Mouse (Mus musculus) left cerebral cortex, adult 2 months (tissue): ENCODE results near the gene Vcl. TPM values are rescaled to one million over a fixed set of nuclear protein-coding genes. Genes with fewer than 3 reads are reported as not detected.

Experiments
- DNase-seq, 2 experiments: peaks; one replicate each; pipeline ENCODE4 v3.0.0; 2021 to 2022; ENCODE audit warnings: low spot score in 2 of 2, mixed read lengths in 1 of 2; ENCODE audit errors: extremely low spot score in 1 of 2
- H3K27ac ChIP-seq: fragments of 200-600 bp; 2 replicates; pipeline ENCODE4 v1.8.1; 2022
- H3K4me3 ChIP-seq: fragments of 200-600 bp; 2 replicates; pipeline ENCODE4 v1.8.1; 2022
- CTCF ChIP-seq: fragments of 200-600 bp; IDR thresholded peaks from 2 replicates; pipeline ENCODE4 v1.8.1; 2022; ENCODE audit warnings: antibody characterized with exemption, mild to moderate bottlenecking, moderate library complexity
- intact Hi-C: fragments of 180-260 bp; cut with DNase I; formaldehyde crosslinking; loops from one replicate; pipeline ENCODE4 v1.15.1; 2025
- total RNA-seq, 2 experiments: library from RNA; stranded (reverse); gene quantifications; 2 replicates each; pipeline ENCODE4 v1.2.3; 2021

The Vcl gene
- total RNA-seq, 2 experiments from 2014 or later, result 23.7 to 25.0 TPM

DNA sequence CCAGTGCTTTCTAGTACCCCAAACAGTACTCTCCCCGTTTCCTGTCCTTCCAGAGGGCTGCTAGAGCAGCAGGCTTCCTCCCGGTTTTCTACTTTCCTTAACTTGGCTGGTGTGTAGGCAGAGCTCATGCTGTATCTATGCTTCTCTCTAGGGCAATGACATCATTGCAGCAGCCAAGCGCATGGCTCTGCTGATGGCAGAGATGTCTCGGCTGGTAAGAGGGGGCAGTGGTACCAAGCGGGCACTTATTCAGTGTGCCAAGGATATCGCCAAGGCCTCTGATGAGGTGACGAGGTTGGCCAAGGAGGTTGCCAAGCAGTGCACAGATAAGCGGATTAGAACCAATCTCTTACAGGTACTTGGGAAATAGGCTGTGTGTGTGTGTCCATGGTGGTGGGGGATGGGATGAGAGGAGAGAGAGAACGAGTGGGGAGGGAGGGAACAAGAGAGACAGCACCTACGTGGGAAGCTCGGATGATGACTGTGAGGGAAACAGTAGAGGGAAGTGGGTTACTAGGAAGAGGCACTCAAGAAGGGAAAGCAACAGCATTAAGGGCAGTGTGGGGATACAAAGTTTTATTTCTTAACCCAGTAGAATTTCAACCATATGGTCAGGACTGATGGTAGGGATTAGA is 99.9 kb downstream of the Vcl start:
- intact Hi-C loops, result no loop called here
- peak overlapping the region; percentile 72 for H3K27ac ChIP-seq
- peak in 1 of 2 experiments; percentile 36 for DNase-seq
- no peak for TF ChIP-seq CTCF
- peak overlapping the region; percentile 23; the same call in 1 of the 2 replicates for H3K4me3 ChIP-seq

DNA sequence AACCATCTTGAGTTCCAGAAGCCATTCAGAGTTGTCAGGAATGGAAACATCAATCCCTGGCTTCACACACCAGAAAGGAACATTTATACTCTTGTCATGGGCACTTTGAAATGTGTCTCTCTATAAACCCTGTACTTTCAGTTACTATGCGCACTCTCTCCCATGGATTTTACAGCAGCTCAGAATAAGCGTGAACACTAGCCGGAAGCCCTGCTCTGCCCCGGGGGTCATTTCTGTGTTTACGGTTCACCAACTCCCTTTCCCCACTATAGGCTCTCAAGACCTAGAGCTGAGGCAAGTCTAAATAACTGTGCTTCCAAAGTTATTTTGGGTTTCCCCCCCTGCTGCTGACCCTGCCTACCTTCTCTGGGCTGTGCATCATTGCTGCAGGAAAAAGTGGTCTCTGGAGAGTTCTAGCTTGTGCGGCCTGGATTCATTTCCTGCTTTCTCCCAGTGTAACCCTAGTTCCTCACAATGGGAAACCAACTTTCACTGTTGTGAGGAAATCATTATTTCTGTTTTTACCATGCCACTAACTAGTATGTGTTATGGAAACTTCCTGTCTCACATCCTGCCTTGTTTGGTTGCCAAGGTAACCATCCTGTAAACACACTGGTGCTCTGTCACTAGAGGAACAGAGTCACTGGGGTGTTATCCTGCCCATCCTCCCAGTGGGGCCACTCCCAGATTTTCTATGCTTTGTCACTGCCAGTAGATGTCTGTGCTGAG is 102.7 kb downstream of the Vcl start:
- intact Hi-C loops, result no loop called here
- no peak for TF ChIP-seq CTCF
- Histone ChIP-seq H3K27ac (peak overlapping the region; percentile 72), H3K4me3 (no peak overlapping the region)
- no peak for DNase-seq

DNA sequence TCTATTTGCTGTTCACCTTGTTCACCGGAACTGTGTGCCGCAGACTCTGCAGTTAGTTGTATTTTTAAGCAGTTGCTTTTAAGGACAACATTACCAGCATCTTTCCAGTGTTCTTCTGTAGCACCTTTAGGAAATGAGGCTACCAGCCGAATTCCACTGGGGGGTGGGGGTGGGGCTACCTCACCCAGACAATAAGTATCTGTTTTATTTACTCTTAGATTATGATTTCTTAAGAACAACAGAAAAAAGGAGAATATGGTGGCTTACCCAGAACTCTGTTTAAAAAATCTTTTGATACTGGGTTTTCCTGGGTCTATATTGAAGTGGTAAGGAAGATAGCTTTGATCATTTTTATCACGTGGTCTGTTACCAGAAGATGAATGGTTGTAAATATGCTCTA is 105.1 kb downstream of the Vcl start:
- no peak for TF ChIP-seq CTCF
- DNase-seq, result no peak
- intact Hi-C loops, result no loop called here

DNA sequence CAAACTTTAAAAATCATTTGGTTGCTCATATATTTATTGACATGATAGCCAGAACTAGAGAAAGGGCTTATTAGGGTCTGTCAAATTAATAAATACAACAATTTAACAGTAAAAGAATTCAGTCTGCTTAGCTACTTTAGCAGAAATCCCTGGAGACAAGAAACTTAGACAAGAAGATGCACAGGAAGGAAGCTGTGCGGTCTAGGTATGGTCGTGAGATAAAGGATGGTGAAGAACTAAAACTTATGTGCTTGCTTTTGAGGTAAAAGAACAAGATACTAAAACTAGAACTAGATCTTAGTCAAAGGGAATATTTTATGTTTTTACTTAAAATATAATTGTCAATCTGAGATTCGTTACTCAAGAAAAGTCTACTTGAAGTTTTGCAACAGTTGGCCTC is 105.6 kb downstream of the Vcl start:
- no peak for TF ChIP-seq CTCF
- intact Hi-C loops, result no loop called here

More for the DNA sequence above, 105.1 kb downstream of the Vcl start:
- H3K27ac ChIP-seq, result no peak overlapping the region; the same call in 1 of the 2 replicates
- no peak overlapping the region for H3K4me3 ChIP-seq

DNA sequence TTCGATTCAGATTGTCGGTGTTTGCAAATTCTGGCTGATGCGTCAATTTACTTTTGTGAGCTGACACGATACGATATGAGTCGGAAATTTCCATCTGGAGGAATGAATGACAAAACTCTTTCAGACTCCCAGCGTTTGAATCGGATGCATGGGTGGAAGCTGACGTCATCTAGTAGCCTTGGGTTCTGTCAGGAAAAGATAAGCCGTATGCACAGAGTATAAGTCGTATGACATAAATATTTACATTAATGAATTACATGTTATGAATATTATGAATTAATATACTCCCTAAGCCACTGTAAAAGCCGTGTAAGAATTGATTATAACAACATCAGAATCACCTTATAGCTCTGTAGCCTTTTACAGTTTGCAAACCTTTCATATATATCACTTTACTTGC is 109.9 kb downstream of the Vcl start:
- intact Hi-C loops, result no loop called here
- Histone ChIP-seq H3K4me3 (no peak overlapping the region), H3K27ac (no peak overlapping the region; the same call in 1 of the 2 replicates)
- DNase-seq, result no peak
- no peak for TF ChIP-seq CTCF

More for the DNA sequence above, 105.6 kb downstream of the Vcl start:
- no peak for DNase-seq
- Histone ChIP-seq H3K4me3 (no peak overlapping the region), H3K27ac (no peak overlapping the region; the same call in 1 of the 2 replicates)

DNA sequence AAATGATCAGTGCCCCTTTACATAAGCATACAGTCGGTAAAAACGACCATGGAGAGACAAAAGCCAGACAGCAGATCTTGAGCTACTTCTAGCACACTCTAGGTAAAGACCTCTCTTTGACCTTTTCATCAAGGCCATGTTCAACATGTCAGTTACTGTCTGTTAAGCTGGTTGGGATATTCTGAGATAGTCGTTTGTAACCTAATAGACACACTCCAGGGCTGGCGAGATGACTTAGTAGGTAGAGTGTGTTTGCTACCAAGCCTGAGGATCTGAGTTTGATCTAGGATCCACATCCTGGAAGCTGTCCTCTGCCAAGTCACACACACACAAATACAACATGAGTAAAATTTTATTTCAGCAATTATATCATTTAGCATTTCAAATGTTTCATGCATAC is 110.4 kb downstream of the Vcl start:
- TF ChIP-seq CTCF, result no peak
- Histone ChIP-seq H3K4me3 (no peak overlapping the region), H3K27ac (peak overlapping the region; percentile 4; the same call in 1 of the 2 replicates)
- DNase-seq, result no peak
- intact Hi-C loops, result no loop called here

DNA sequence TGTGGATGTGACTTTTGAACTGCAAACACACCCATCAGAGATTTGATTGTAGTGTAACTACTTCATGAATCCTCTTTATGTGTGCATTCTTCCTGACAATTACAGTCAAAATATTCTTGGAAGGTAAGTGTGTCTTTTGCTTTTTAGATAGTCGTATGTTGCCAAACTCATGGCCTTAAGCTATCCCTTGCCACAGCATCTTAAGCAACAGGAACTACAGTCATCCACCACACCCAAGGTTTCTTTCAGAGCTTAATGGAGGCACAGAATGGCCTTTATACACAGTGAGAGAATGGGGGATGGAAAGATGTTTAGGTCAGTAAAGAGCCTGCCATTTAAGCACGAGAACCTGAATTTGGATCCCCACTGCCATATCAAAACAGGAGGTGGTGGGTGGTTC is 118.6 kb downstream of the Vcl start:
- Histone ChIP-seq H3K27ac (no peak overlapping the region), H3K4me3 (no peak overlapping the region)
- no peak for DNase-seq
- TF ChIP-seq CTCF, result no peak
- intact Hi-C loops, result no loop called here

DNA sequence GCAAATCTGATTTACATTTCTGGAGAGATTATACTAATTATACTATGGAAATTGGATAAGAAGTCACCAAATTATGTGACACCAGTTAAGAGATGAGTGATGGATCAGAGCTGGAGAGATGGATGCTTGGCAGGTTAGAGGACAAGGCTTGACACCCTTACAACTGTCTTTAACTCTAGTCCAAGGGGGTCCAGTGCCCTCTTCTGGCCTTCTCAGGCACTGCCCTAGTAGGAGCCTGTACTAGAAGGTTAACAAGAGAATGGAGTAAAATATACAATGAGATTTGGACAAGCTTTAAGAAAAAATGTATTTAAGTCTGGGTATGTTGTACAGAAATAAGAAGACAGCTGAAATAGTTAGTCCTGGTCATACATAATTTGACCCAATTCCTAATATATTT is 119.7 kb downstream of the Vcl start:
- no peak for DNase-seq
- H3K27ac ChIP-seq, result no peak overlapping the region
- intact Hi-C loops, result no loop called here

DNA sequence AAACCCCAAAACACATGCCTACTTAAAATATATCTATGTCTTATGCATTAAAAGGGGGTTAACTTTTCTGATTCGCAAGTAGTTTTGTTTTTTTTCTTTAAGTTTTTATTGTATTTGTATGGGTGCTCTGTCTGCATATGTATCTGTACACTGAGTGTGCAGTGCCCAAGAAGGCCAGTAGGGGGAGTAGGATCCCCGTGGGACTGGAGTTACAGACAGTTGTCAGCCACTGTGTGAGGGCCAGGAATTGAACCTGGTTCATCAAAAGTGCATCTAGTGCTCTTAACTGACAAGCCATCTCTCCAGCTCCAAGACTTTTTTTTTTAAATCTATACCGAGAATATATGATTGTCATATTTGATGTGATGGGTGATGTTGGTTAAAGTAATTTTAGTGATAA is 121.5 kb downstream of the Vcl start:
- H3K4me3 ChIP-seq, result no peak overlapping the region
- DNase-seq, result no peak
- H3K27ac ChIP-seq, result no peak overlapping the region
- intact Hi-C loops, result loop anchor here (5.0 kb wide), 1 partner anchor 692 kb away; no protein-coding TSS in a partner anchor
- peak; percentile 48 for TF ChIP-seq CTCF

More for the DNA sequence above, 119.7 kb downstream of the Vcl start:
- H3K4me3 ChIP-seq, result no peak overlapping the region
- TF ChIP-seq CTCF, result peak; percentile 63

DNA sequence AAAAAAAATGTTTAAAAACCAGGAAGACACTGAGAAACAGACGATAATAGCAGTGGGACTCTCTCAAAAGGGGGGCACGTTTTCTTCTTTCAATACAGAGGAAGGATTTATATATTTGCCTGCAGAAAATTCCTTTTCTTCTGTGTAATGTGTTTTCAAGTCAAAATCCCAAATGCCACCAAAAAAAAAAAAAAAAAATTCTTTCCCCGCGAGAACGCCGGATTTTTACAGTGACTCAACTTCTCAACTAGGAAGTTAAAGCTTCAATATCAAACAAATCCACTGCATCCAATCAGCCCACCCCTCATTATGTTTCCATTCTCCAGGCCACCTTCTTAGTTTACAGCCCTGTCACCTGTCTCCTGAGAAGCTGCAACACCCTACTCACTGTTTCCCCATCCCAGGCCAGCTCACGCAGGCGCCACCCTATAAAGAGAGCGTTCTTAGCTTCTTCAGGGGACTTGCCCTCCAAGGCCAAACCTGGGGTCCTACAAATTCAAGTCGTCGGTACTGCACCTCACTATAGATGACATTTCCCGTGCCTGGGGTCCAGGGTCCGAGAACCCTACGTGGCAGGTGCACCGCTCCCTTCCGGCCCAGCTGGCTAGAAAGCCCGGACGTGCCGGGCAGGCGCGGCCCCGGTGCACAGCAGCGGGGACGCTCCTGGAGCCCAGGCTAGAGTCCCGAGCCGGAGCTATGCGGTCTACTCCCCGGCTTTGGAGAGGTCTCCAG is 122.3 kb downstream of the Vcl start:
- intact Hi-C loops, result loop anchor here (2.0 to 5.0 kb wide), 3 partner anchors 25 to 691 kb away; no protein-coding TSS in a partner anchor
- H3K4me3 ChIP-seq, result peak overlapping the region; percentile 99
- no peak for DNase-seq
- TF ChIP-seq CTCF, result no peak
- H3K27ac ChIP-seq, result peak overlapping the region; percentile 97

DNA sequence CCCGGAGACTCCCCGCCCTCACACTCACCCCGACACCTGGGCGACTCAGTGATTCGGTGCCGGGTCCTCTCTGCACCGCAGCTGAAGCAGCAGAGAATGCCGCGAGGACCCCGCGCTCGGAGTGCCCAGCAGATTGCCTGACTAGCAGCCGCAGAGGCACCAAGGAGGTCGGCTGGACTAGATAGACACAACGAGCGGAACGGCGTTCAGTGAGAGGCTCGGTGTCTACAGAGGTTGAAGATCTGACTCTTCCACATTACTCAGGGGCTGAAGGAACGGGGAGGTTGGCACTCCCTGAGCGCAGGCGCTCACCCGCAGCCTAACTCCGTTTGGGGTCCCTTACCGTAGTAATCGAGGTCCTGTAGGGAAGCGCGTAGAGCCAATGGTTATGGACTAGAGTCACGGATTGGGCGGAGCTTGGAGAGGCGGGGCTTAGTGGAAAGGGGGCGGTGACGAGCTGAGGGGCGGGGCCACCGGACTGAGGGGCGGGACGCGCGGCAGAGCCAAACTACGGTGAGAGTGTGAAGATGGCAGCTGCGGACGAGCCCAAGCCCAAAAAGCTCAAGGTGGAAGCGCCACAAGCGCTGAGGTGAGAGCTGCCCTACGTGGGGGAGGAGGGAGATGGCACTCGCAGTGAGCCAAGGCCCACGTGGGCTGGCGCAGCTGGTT is 123.0 kb downstream of the Vcl start, which contains the start of the genes Ap3m1 and Adk:
TSS of gene Ap3m1 (minus strand) at position 397 of the 669 bp plus-strand sequence.
TSS of gene Adk (plus strand) at position 463 of the 669 bp plus-strand sequence.
- no peak for TF ChIP-seq CTCF
- peak within 1 kb of the TSS; percentile 99 for H3K4me3 ChIP-seq
- intact Hi-C loops, result loop anchor here (2.0 to 5.0 kb wide), 3 partner anchors 25 to 690 kb away; no protein-coding TSS in a partner anchor
- peak; percentile 90 to 91 for DNase-seq
- peak within 1 kb of the TSS; percentile 97 for H3K27ac ChIP-seq
